In genomic region chr10:76260358-76261059, GRCm38 (mm10) we compare ENCODE assay signal across 10 mouse cellular contexts. TPM values are rescaled to one million over a fixed set of nuclear protein-coding genes. Genes with fewer than 3 reads are reported as not detected.
DNase-seq lines count a peak whose midpoint lies in the region; ATAC-seq and TF ChIP-seq lines count a peak whose summit lies in the region.
"Had no signal": no experiment of that assay in that cellular context is flagged by ENCODE, and none has a peak within 500 bp of the region (broad histone marks: within the 10 kb centered on the region; RNA-seq: fewer than 3 reads in every experiment).

No protein-coding gene starts in this region.

- TF ChIP-seq CTCF in heart, adult 2 months (IDR thresholded peaks at IDR 0.05) = peak; percentile 58
- peak; percentile 36; the same call in 1 of the 2 replicates for TF ChIP-seq CTCF in cortical plate, adult 2 months (IDR thresholded peaks at IDR 0.05; ENCODE audit: extremely low read depth, insufficient read depth, low read length)

- TF ChIP-seq EP300 in heart, adult 2 months (IDR thresholded peaks at IDR 0.05; ENCODE audit: insufficient read depth, low read depth, low read length) = no peak

- no peaks in the 10 kb centered on the region for H3K27me3 ChIP-seq in heart, adult 2 months (ENCODE audit: control insufficient read depth, insufficient read depth, low read length)
- H3K27me3 ChIP-seq in heart, embryonic 12.5 days (replicated peaks) = no peaks in the 10 kb centered on the region
- H3K27me3 ChIP-seq in midbrain, embryonic 14.5 days (ENCODE audit: control insufficient read depth, insufficient read depth, low read length) = no peaks in the 10 kb centered on the region

- 58% methylated on average over 11 of the region's 11 CpGs for WGBS in heart, adult 2 months
- 62% methylated on average over 11 of the region's 11 CpGs for WGBS in heart, embryonic 12.5 days
- 58% methylated on average over 11 of the region's 11 CpGs for WGBS in midbrain, embryonic 14.5 days

- H3K4me1 ChIP-seq in heart, adult 2 months (ENCODE audit: control insufficient read depth, insufficient read depth, low read length) = peaks cover 7% of the 10 kb centered on the region
- H3K4me1 ChIP-seq in heart, embryonic 12.5 days (replicated peaks) = peaks cover 22% of the 10 kb centered on the region
- peaks cover 5% of the 10 kb centered on the region for H3K4me1 ChIP-seq in cortical plate, adult 2 months (ENCODE audit: control insufficient read depth, insufficient read depth, low read length)
- H3K4me1 ChIP-seq in midbrain, embryonic 14.5 days (ENCODE audit: control insufficient read depth, insufficient read depth, low read length) = no peaks in the 10 kb centered on the region

- no peaks in the 10 kb centered on the region for H3K79me2 ChIP-seq in heart, adult 2 months (replicated peaks; ENCODE audit: control insufficient read depth, insufficient read depth, low read length)

- H3K27ac ChIP-seq in heart, adult 2 months = no peak overlapping the region
- no peak overlapping the region for H3K27ac ChIP-seq in heart, embryonic 12.5 days (ENCODE audit: poor library complexity, severe bottlenecking)
- H3K27ac ChIP-seq in cortical plate, adult 2 months (ENCODE audit: insufficient read depth, low read length) = no peak overlapping the region
- H3K27ac ChIP-seq in midbrain, embryonic 14.5 days (replicated peaks; ENCODE audit: low read depth, low read length) = no peak overlapping the region; the same call in 1 of the 2 replicates

- H3K4me2 ChIP-seq in heart, embryonic 12.5 days = no peak overlapping the region
- no peak overlapping the region for H3K4me2 ChIP-seq in midbrain, embryonic 14.5 days (ENCODE audit: low read length)

- no peak overlapping the region for H3K9ac ChIP-seq in heart, adult 2 months (ENCODE audit: low read depth, low read length)
- no peak overlapping the region for H3K9ac ChIP-seq in heart, embryonic 12.5 days
- H3K9ac ChIP-seq in midbrain, embryonic 14.5 days (replicated peaks; ENCODE audit: low read length) = no peak overlapping the region

- intact Hi-C loops in heart, adult 2 months (cut with DNase I) = loop anchor here (2.0 kb wide), 1 partner anchor 24 kb away; the partner anchor contains the start of gene Prmt2
- intact Hi-C loops in left cerebral cortex, postnatal 4 days (cut with DNase I) = no loop called here
- intact Hi-C loops in left cerebral cortex, postnatal 36 days (cut with DNase I) = no loop called here

- H3K36me3 ChIP-seq in heart, adult 2 months (ENCODE audit: control insufficient read depth, insufficient read depth, low read length) = no peaks in the 10 kb centered on the region
- peaks cover 13% of the 10 kb centered on the region for H3K36me3 ChIP-seq in heart, embryonic 12.5 days
- H3K36me3 ChIP-seq in midbrain, embryonic 14.5 days (ENCODE audit: control insufficient read depth, insufficient read depth, low read length) = peaks cover 25% of the 10 kb centered on the region

- H3K4me3 ChIP-seq in heart, adult 2 months = no peak overlapping the region
- no peak overlapping the region for H3K4me3 ChIP-seq in heart, embryonic 12.5 days
- H3K4me3 ChIP-seq in cortical plate, adult 2 months (ENCODE audit: insufficient read depth, low read length) = no peak overlapping the region
- H3K4me3 ChIP-seq in midbrain, embryonic 14.5 days (replicated peaks; ENCODE audit: low read depth, low read length) = no peak overlapping the region

- ATAC-seq in heart, embryonic 12.5 days (ENCODE audit: insufficient number of reproducible peaks, low FRiP score) = no peak
- ATAC-seq in midbrain, embryonic 14.5 days (ENCODE audit: low FRiP score, low TSS enrichment) = no peak

- H3K9me3 ChIP-seq in heart, embryonic 12.5 days (replicated peaks) = no peaks in the 10 kb centered on the region
- H3K9me3 ChIP-seq in midbrain, embryonic 14.5 days (ENCODE audit: control insufficient read depth, low read length) = no peaks in the 10 kb centered on the region

- TF ChIP-seq POLR2A in heart, adult 2 months (IDR thresholded peaks at IDR 0.05; ENCODE audit: insufficient read depth, low read depth, low read length) = no peak
- no peak for TF ChIP-seq POLR2A in cortical plate, adult 2 months (IDR thresholded peaks at IDR 0.05; ENCODE audit: extremely low read depth, insufficient read depth, low read length)

- DNase-seq in heart, adult 2 months = no peak
- peak; percentile 20 for DNase-seq in left cerebral cortex, postnatal 4 days
- DNase-seq in left cerebral cortex, postnatal 36 days (ENCODE audit: low spot score in 2 of 2) = no peak
- DNase-seq in midbrain, embryonic 14.5 days = peak; percentile 73
- no peak for DNase-seq in ovary, postnatal 10 days (ENCODE audit: low spot score)
- DNase-seq in adrenal gland, adult 2 months = no peak
- DNase-seq: gastrocnemius, postnatal 10 days had no signal

RNA-seq across cellular contexts. Expression of gene S100b, which starts 6.9 kb away (rescaled TPM):
- 1 to 10 TPM; 1.4 to 1.5 TPM for total RNA-seq in heart, adult 2 months (2021)
- polyA plus RNA-seq in heart, adult 2 months (2012; rRNA removed) = 3.6 and 3.7 TPM in 2 replicates
- polyA plus RNA-seq in heart, embryonic 12.5 days (2016; fragmentation: Nextera tagmentation; extraction: Ambion mirVana) = 0.24 and 0.26 TPM in 2 replicates
- total RNA-seq in left cerebral cortex, postnatal 4 days (2021) = 1 to 10 TPM; 5.4 to 6.4 TPM
- 100 to 1,000 TPM; 134 to 167 TPM for total RNA-seq in left cerebral cortex, postnatal 36 days (2021)
- 238 and 260 TPM in 2 replicates for polyA plus RNA-seq in cortical plate, adult 2 months (2012; rRNA removed)
- 1.1 and 1.2 TPM in 2 replicates for polyA plus RNA-seq in midbrain, embryonic 14.5 days (2014; fragmentation: Nextera tagmentation; extraction: Ambion mirVana)
- 10 to 100 TPM; 11.6 to 26.6 TPM for total RNA-seq in adrenal gland, adult 2 months (2021)
- polyA plus RNA-seq in adrenal gland, adult 2 months (2012; rRNA removed) = 2.0 TPM in 2 replicates
- total RNA-seq: megakaryocyte-erythroid progenitor cell, adult 5-6 weeks had no signal

RNA-seq across cellular contexts. Expression of gene Prmt2, which starts 22.8 kb away (rescaled TPM):
- total RNA-seq in heart, adult 2 months (2021) = 10 to 100 TPM in 1 of 2 experiments, 1 to 10 TPM in 1; 7.9 to 11.1 TPM
- polyA plus RNA-seq in heart, adult 2 months (2012; rRNA removed) = 23.0 and 28.7 TPM in 2 replicates
- polyA plus RNA-seq in heart, embryonic 12.5 days (2016; fragmentation: Nextera tagmentation; extraction: Ambion mirVana) = 53.4 and 56.0 TPM in 2 replicates
- total RNA-seq in left cerebral cortex, postnatal 4 days (2021) = 100 to 1,000 TPM; 145 to 146 TPM
- 10 to 100 TPM; 51.4 to 55.4 TPM for total RNA-seq in left cerebral cortex, postnatal 36 days (2021)
- 79.9 and 81.2 TPM in 2 replicates for polyA plus RNA-seq in cortical plate, adult 2 months (2012; rRNA removed)
- 357 and 385 TPM in 2 replicates for polyA plus RNA-seq in midbrain, embryonic 14.5 days (2014; fragmentation: Nextera tagmentation; extraction: Ambion mirVana)
- total RNA-seq in adrenal gland, adult 2 months (2021) = 10 to 100 TPM; 19.0 to 25.9 TPM
- 22.1 and 27.4 TPM in 2 replicates for polyA plus RNA-seq in adrenal gland, adult 2 months (2012; rRNA removed)

Comparison
In these comparisons a context has a peak if more than half of its experiments do, and no peak if none do; other contexts are left out.
1. DNase-seq: peak in left cerebral cortex, postnatal 4 days (single experiment) and midbrain, embryonic 14.5 days (single experiment); none in heart, adult 2 months (0 of 2), left cerebral cortex, postnatal 36 days (0 of 2), ovary, postnatal 10 days (single experiment) and adrenal gland, adult 2 months (single experiment).
2. RNA of gene S100b, which starts 6.9 kb away (polyA plus RNA-seq): 238 to 260 TPM in cortical plate, adult 2 months; 3.6 to 3.7 TPM in heart, adult 2 months, 2.0 TPM in adrenal gland, adult 2 months, 1.1 to 1.2 TPM in midbrain, embryonic 14.5 days and 0.24 to 0.26 TPM in heart, embryonic 12.5 days; every median in the first group is over 10 times any median in the second.